Mouse (Mus musculus) CD4-positive, CD25-positive, alpha-beta regulatory T cell, adult 9 weeks (primary cell): ENCODE measurements around the gene Il4. TPM values are rescaled to one million over a fixed set of nuclear protein-coding genes. Genes with fewer than 3 reads are reported as not detected.

Experiments
- polyA plus RNA-seq: library from polyadenylated mRNA; unstranded; fragments of 100-300 nt; shearing (Covaris generic); gene quantifications from one replicate; pipeline ENCODE4 v1.2.1, GENCODE M21; 2017

Il4 gene
- 7.0 TPM for polyA plus RNA-seq

DNA sequence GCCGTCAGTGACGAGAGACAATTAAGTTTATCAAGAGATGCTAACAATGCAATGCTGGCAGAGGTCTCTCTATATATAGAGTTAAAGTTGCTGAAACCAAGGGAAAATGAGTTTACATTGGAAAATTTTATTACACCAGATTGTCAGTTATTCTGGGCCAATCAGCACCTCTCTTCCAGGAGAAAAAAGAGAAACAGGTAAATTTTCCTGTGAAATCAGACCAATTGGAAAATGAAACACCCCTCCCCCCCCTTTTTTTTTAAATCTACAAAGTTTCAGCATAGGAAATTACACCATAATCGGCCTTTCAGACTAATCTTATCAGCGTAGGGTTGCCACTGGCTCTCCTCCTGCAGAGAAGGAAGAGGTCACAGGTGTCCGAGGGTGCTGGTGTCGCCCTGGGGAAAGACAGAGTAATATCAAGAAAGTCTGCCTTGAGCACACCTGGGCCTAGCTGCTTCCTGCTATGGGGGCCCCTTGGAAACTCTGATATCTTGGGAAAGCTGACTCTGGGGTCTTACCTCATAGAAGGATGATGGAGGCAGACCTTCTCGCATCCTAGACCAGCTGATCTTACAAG, at the start of gene Il4:
Il4 (minus strand) TSS at position 51 of the 580 bp plus-strand sequence.

DNA sequence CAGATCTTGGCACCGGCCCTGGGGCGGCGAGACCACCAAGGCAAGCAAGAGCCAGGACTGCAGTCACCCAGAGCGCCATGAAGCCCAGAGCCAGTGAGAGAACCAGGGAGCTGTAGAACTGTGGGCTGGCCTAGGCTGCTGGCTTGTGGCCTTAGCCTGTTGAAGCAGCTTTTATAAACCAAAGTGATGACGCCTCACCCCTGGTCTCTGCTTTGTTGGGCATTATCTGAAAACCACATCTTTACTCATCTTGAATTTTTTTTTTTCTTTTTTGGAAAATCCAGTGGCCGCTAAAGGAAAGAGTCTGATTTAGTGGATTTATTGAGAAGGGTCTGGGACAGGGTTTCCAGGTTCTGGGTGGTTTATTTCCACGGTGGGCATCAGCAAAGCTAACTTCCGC, 16.1 kb upstream of the Il4 start, which contains the start of gene Il13:
Il13 (minus strand) TSS at position 147 of the 400 bp plus-strand sequence.

DNA sequence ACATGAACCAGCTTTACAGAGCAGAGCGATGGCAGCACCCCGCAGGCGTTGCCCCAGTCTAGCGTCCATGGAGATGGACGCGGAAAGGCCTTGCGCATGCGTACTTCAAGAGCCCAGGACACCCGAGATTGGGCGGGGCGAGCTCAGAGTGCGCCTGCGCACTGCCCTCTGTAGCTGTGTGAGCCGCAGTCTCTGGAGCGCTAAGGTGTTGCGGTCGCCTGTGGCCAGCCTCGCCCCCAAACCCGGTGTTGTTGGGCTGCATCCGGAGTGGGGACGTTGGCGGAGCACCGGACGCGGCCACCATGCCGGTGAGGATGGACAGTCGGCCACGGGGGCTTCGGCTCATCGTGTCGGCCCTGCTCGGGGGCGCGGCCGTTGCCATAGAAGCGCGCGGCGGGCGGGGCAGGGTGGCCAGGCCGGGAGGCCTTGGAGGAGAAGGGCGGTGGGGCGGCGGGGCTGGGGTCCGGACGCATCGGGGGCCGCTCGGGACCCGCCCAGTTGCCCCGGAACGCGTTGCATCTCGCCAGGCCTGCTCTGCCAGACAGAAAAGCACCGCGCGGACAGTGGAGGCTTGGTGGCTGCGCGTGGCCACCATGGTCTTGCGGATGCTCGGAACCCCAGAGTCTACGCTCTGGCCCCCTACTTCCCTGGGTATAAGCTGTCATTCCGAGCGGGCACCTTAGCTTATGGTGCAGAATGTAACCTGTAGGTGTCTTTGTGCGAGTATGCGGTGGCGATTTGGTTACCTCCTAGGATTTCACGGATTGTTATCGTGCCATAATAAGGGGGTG, 51.0 kb downstream of the Il4 start, which contains the start of gene Kif3a:
Kif3a (plus strand) TSS at position 156 of the 791 bp plus-strand sequence.

Other genes with a start within 250 kb of the Il4 start
- gene Leap2, start 195.5 kb downstream of the Il4 start, polyA plus RNA-seq = not detected
- 367 TPM for gene Uqcrq, start 187.8 kb downstream of the Il4 start, polyA plus RNA-seq
- gene Gdf9, start 187.6 kb downstream of the Il4 start, polyA plus RNA-seq = 0.61 TPM
- gene Gm10447, start 161.6 kb downstream of the Il4 start, polyA plus RNA-seq = not detected
- not detected for gene Shroom1, start 161.5 kb downstream of the Il4 start, polyA plus RNA-seq
- not detected for gene Gm9837, start 148.2 kb downstream of the Il4 start, polyA plus RNA-seq
- gene Gm9945, start 138.5 kb downstream of the Il4 start, polyA plus RNA-seq = not detected
- not detected for gene Sowaha, start 138.4 kb downstream of the Il4 start, polyA plus RNA-seq
- 0.62 TPM for gene Sept8, start 99.4 kb downstream of the Il4 start, polyA plus RNA-seq
- gene Kif3a, start 51.3 kb downstream of the Il4 start, polyA plus RNA-seq = 10.8 TPM
- gene Il13, start 16.0 kb upstream of the Il4 start, polyA plus RNA-seq = not detected
- gene Rad50, start 88.7 kb upstream of the Il4 start, polyA plus RNA-seq = 57.4 TPM
- gene Il5, start 102.1 kb upstream of the Il4 start, polyA plus RNA-seq = not detected
- gene Irf1, start 151.3 kb upstream of the Il4 start, polyA plus RNA-seq = 436 TPM
- 3.4 TPM for gene Gm17334, start 154.5 kb upstream of the Il4 start, polyA plus RNA-seq
- gene Gm12216, start 240.6 kb upstream of the Il4 start, polyA plus RNA-seq = 36.8 TPM